Mouse (Mus musculus) hindlimb bud, embryonic 11.5 days (tissue): ENCODE measurements at regions not wholly inside any gene's neighbourhood (a gene's known extent, or its start where the extent isn't known, plus 50 kb on each side); places are given as distances from the start of the nearest gene placed in this dataset.
A peak's percentile ranks its signal among the peaks of the same experiment; 100 is the strongest.

Source experiments
- DNase-seq: peaks from one replicate; pipeline ENCODE4 v3.0.0-alpha.2; 2012; ENCODE audit warnings: low read depth, low spot score; ENCODE audit errors: extremely low spot score

- DNase-seq, result no peak
Observed at GRCm38 (mm10) chr9:83059083-83059482, 83.8 kb upstream of the Phip start.

DNA sequence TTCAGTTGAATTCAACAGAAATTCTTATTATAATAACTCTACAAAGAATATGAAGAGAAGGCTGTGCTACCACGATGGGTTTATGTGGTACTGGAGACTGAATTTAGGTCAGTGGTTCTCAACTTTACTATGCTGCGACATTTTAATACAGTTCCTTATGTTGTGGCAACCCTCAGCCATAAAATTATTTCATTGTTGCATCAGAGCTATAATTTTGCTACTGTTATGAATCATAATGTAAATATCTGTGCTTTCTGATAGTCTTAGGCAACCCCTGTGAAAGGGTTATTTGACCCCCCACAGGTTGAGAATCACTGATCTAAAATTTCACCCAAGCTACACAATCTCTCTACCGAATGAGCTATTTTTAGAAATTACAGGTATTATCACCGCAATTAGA, 80.9 kb upstream of the Phip start:
- no peak for DNase-seq

DNA sequence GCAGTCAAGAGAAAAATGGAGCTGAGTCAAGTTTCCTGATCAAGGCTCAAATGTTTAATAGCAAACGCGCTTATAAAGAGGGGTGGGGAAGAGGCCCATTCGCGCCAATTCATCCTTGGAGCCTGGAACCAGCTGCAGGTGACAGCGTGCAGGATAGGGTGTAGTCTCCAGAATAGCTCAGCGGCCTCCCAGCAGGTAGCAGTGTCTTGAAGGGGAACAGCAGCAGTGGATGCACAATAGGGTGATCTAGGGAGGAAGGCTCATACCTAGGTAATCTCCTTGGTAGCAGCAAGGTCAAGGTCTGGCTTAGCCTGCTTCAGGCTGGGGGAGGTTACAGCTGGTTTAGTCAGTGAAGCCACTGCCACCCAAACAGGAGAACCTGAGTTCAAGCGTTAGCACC, 76.3 kb upstream of the Phip start:
- DNase-seq, result no peak

GRCm38 (mm10) chr9:83047567-83048238, 72.4 kb upstream of the Phip start:
- peak; percentile 56 for DNase-seq

- no peak for DNase-seq
Observed at GRCm38 (mm10) chr9:83046035-83046434, 70.7 kb upstream of the Phip start.

DNA sequence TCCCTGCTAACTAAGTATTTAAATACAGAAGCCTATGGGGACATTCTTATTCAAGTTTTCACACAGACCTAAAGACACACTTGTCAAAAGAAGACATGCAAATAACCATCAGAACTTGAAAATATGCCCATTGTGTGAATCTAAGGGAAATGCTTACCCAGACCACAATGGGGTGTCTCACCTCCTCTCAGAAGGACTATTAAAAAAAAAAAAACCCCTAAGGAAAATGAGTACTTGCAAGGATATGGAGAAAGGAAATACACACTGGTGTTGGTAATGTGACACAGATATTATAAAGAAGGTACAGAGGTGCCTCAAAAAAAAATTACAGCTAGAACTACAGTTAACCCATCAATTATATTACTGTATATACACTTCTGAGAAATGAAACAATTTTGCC, 68.5 kb upstream of the Phip start:
- DNase-seq, result no peak

- no peak for DNase-seq
Observed at GRCm38 (mm10) chr9:83041345-83041744, 66.0 kb upstream of the Phip start.

DNA sequence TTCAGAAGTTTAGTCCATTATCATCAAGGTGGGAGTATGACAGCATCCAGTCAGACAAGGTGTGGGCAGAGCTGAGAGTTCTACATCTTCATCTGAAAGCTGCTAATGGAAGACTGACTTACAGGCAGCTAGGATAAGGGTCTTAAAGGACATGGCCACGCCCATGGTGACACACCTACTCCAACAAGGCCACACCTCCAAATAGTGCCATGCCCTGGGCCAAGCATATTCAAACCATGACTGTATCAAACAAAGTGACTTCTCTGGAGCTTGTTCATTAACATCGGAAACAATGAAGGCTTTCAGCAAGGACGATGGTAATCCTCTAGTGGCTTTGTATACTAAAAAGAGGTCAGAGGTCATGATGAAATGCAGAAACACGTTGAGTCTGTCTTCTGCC, 65.4 kb upstream of the Phip start:
- no peak for DNase-seq

- DNase-seq, result no peak
Observed at GRCm38 (mm10) chr9:83037261-83038119, 62.2 kb upstream of the Phip start.
